Mouse (Mus musculus) naive thymus-derived CD4-positive, alpha-beta T cell, adult 2 months (primary cell): Measurements from ENCODE around the gene Prss27.

Experiments used
- DNase-seq: peaks from one replicate; pipeline ENCODE4 v3.0.0-alpha.2; 2011; ENCODE audit warnings: low read depth

The Prss27 gene

DNA sequence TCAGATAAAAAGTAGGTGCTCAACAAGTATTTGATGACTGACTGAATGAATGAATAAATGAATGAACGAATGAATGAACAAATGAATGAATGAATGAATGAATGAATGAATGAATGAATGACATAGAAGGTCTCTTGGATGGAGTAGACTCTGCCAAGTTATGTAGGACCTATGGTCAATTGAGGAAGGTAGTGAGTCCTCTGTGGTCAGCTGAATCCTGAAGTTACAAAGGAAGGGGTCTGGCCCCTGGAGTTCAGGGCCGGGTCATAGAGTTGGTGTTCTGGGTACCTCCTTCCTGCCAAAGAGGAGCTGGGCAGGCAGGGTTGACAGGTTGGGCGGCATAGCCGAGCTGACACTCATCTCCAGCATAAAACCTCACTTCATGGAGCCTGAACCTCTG lies at the start of gene Prss27:
Prss27 (plus strand) TSS at position 301 of the 400 bp plus-strand sequence.
- DNase-seq = no peak

DNA sequence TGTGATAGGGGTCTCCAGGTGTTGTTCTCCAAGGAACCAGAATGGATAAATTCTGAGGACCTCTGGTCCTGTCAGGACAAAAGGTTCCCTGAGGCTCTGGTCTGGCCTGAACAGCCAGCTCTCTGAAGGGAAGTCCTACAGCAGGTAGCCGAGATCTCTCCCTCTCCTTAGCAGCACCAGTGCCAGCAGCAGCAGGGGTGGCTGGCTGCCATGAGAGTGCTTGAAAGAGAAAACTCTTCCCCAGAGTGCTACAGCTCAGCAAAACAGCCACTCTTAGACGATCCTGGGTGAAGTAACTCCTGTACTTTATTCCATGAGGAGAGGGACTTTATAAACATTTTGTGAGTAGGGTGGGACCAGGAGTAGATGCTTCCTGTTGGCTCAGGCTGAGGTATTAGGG lies 48.1 kb upstream of the Prss27 start:
- DNase-seq = no peak

DNA sequence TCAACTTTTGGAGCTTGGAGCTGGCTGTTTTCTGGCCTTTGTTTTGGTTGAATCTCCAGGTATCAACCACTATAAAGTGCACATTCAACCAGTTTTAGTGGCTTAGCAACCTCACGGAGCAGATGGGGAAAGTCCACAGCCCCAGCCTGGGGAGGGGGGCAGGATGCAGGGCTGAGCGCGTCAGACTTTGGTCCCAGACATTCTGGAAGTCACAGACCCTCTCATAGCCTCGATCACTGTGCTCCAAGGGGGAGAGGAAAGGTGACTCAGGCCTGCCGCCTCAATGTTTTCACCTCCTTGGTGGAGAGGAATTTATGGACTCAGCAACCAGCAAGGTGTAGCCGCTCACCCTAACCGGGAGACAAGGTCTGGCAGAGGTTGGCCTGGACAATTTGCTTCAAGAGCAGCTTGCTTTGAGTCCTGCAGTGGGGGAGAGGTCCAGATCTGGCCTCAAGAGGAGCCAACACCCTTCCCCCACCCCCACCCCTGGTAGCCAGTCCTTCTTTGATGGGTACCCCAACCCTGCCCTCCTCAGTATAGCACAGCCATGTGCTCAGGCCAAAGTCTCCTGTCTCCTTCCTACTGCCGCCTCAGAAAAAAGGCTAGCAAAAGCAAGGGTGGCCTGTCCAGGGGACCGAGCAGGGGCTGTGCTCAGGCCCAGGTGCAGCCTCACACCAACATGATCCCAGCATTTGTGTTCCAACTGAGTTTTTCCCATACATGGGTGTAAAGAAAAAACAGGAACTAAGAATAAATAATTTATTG lies 45.0 kb upstream of the Prss27 start:
- DNase-seq = peak; percentile 22

DNA sequence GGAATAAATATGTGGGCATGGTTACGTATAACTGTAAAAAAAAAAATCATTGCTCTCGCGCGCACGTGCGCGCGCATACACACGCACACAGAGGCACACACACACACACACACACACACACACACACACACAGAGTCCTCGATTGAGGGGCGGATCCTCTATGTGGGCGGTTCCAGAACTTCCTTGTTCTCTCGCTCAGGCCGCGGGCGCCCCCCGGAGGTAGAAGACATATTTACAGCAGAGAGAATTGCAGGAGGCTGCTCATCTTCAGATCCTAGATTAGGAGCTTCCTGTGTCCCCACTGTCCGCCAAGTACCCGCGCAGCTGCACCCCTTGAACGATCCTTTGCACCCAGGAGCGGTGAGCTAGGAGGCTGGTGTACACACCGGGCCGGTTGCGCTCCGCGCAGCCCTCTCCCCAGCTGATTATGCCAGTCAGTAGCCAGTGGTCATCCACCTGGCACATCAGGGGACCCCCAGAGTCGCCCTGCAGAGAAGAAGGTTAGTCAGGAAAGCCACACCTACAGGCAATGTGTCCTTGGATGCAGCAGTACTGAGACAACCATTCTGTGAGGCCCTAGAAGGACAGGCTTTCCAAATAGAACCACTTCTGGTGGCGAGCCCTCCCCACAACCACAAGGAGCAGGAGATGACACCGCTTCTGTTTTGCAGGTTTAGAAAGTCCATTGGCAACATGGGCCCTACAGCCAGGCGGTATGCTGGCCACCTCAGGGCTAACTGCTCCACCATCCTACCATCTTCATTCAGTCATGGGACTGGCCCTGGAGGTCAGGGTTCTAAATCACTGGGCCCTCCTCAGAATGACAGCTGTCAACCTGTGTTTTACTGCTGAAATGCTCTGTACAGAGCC lies 44.1 kb upstream of the Prss27 start:
- peak; percentile 91 for DNase-seq

GRCm38 (mm10) chr17:23994667-23995066 lies 43.3 kb upstream of the Prss27 start:
- DNase-seq = no peak

DNA sequence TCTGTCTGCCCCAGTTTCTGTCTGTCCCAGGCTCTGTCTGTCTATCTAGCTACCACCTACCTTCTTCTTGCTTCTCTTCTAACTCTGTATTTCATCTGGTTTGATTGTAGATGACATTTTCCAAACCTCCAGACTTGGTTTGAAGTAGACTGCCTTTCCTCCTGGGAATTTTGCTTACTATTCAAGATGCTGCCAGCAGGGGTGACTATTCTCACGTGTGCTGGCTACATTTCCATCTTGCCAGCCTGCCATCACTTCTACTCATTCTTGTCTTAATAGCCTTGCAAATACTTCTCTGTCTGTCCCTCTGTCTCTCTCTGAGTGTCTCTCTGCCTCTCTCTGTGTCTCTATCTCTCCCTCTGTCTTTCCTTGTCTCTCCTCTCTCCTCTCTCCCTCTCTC lies 42.5 kb upstream of the Prss27 start:
- DNase-seq = no peak

- DNase-seq = no peak
These were observed 40.0 kb upstream of the Prss27 start, which contains the start of gene Prss22 for GRCm38 (mm10) chr17:23997901-23998300. TSS of gene Prss22 (minus strand) at chr17:23998100.

DNA sequence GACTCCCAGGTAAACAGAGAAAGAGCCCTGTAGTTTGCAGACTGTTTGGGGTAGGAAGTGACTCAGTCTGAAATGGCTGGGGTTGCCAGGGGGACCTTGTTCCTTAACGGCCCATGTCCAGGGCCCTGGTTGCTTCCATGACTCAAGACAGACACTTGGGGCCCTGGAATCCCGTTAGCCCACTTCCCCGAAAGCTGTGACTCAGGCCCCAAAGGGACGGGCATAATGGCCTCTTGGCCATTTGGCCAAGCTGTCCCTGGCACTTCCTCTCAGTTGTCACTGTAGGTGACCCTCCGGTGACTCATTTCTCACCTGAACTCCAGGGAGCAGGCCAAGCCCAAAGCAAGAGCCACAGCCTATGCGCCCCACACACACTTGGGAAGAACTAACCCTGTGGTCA lies 39.6 kb upstream of the Prss27 start:
- no peak for DNase-seq

DNA sequence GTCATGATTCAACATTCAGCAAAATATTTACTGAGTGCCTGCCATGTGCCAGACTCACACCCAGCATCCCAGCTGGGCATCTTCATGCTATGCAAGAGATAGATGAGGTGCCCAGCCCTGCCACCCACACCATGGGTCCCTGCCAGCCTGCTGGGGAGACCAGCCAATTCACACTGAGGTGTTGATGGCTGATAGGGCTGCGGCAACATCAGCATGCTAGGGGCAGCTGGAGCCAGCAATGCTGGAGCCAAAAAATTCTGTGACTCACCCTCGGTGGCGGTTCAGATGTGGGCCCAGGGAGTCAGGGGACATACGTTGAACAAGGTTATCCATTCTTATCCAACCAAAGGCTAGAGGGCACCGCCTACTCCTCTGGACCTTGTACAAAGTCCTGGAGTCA lies 37.5 kb upstream of the Prss27 start:
- DNase-seq = no peak

DNA sequence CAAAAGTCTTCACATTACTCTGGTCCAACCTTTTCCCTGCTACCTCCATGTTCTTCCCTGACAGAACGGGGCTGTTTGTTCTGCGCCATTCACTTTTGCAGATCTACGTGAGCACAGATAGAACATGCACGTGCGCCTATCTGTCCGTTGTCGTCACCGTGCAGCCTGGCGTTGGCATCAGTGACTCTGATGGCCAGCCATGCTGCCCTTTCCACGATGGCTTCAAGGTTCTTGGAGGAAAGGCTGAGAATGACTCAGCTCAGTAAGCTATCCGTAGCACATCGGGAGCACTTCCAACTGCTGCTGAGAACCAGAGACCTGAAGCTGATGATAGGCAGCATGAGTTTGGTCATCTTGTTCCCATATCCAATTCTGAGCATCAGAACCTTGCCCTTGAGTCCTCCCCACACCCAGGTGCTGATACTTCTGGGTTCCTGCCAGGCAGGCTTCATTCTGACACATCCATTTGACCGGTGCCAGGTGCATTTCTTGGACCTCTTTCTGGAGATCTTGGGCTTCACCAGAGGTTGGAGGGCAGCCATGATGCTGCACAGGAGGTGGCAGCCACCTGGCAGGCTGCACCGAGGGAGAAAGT lies 33.8 kb upstream of the Prss27 start:
- no peak for DNase-seq

GRCm38 (mm10) chr17:24005049-24005448 lies 32.9 kb upstream of the Prss27 start:
- DNase-seq = no peak

- DNase-seq = no peak
These were observed 31.0 kb upstream of the Prss27 start for GRCm38 (mm10) chr17:24006930-24007329.

DNA sequence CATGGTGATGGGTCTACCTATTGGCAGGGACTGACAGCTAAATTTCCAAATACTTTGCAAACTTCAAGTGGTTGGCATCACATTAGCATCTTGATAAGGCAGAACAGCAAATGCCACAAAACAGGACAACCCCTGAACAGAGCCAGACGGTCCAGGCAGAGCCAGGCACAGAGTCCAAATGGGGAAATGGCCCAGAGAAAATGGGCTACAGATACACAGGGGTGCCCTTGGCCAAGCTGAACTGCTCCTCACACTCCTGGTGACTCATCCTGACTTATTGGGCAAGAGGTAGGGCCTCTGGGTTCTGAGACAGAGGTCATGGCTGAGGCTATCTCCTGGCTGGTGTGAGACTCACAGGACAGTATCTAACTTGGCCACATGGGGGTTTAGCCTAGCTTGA lies 30.6 kb upstream of the Prss27 start:
- no peak for DNase-seq

DNA sequence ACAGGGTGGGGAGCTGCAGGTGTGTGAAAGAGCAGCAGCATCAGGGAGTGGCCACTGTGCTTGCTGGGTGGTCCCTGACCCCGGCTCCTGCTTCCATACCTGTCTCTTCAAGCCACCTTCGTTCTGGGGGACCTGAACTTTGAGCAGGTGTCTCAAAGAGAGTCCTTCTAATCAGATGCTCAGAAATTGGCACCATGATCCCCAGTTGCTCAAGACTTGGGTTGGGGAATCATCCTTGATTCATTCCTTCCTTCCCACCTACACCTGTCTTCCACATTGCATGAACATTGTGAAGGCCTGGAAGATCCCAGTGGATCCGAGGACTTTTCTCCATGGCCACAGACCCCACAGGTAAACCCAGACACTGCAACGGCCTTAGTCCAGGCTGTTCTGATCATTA lies 29.8 kb upstream of the Prss27 start:
- DNase-seq = no peak

DNA sequence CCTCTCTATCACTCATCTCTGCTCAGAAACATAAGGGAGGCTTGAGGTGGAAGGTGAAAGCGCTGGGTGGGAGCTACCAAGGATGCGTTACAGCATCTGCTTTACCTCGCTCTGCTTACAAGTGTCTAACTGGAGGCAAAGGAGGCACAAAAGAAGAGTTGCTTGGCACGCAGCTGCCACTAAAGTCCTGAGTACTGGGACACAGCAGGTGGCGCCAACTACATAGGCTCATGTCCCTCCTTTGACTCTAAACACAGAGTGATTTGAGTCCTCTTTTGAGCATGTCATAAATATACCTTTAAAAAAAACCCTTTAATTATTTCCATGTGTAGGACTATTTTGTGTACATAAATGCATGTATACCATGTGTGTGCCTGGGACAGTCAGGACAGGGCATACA lies 28.3 kb upstream of the Prss27 start:
- no peak for DNase-seq

GRCm38 (mm10) chr17:24012921-24013320 lies 25.0 kb upstream of the Prss27 start:
- no peak for DNase-seq

DNA sequence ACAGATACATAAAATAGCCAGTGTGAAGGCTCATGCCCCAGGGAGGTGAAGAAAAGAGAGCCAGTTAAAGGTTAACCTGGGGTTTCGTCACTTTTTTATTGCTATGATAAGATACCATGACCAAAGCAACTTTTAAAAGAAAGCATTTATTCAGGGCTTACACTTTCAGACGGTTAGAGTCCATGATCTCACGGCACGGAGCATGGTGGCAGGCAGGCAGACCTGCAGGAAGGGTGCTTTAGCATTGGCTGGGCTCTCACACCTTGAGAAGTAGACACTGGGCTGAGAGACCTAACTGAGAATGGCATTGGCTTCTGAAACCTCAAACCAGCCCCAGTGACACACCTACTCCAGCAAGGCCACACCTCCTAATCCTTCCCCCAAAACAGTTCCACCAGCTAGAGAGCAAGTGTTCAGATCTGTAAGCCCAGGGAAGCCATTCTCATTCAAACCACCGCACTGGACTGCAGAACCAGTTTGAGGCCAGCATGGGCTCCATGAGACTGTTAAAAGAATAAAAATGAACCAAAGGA lies 23.4 kb upstream of the Prss27 start:
- no peak for DNase-seq

DNA sequence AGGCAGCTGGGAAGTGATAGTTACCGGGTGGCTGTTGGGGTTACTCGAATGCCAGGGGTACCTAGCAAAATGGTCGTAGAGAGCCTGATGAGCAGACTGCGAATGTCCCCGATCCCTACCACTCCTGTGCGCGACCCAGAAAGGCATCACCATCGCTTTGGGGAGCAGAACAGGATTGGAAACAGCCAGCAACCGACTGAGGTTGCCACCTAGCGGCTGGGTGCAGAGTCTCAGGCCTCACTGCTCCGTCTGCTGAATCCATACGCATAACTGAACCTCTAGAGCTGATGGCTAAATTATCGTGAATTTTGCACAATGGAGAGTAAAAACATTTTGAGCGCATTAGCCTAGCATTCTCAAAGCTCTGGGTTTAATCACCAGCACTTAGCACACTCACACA lies 22.2 kb upstream of the Prss27 start:
- no peak for DNase-seq

- DNase-seq = no peak
These were observed 17.2 kb upstream of the Prss27 start for GRCm38 (mm10) chr17:24020696-24021095.

DNA sequence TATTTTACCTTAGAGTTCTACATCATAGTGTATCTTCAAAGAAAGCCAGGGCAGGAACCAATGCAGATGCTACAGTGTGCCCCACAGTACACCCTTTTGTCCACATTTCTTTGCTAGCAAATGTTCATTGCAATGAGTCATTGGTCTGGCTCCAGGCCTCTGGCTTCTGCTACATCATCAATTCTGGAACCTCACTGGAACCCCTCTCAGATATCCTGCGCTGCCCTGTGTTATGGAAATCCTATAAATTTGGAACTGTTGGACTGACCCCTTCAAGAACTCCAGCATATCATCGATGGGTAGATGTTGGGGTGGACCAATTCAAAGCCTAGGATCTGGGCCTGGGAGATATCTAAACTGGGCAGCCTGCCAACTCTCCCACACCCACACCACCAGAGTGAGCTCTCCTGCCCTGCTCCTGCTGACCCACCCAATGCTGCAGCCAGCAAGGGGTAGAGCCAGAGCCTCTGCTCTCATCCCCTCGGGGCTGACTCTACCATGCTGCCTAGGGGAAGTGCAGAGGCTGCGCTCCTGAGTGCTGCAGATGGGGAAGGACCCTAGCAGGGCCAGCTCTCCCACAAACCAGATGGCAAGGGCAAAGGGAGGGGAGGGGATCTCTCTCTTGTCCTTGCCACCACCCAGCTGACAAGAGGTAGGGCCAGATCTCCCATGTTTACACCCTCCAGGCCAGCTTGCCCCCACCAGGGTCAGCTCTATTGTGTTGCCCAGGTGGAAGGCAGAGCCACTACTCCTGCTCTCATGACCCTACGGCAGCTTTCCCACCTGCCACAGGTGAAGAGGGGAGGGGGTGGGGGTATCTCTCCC lies 16.4 kb upstream of the Prss27 start:
- no peak for DNase-seq

- DNase-seq = no peak
These were observed 8.5 kb upstream of the Prss27 start for GRCm38 (mm10) chr17:24029477-24029876.

GRCm38 (mm10) chr17:24030551-24030950 lies 7.4 kb upstream of the Prss27 start:
- DNase-seq = no peak
